Mouse (Mus musculus): ENCODE measurements around the gene Fam227a. TPM values are rescaled to one million over a fixed set of nuclear protein-coding genes. Genes with fewer than 3 reads are reported as not detected.

Gene Fam227a
- total RNA-seq, 1 experiment: 1.2 TPM

GRCm38 (mm10) chr15:79657837-79658530, 772 bp downstream of the Fam227a start:
- DNase-seq (ENCODE audit: low read depth, low spot score): peak; percentile 95
- in situ Hi-C loops (cut with MboI; ENCODE audit: low sequenced_read_pairs in 2 of 2, unreplicated experiment in 2 of 2): no loop called here
- H3K27ac ChIP-seq (ENCODE audit: insufficient read depth, low read depth, low read length, poor library complexity, severe bottlenecking): peak overlapping the region; percentile 2; the same call in 1 of the 2 replicates
- peaks cover 6% of the 10 kb centered on the region; the same call in 1 of the 2 replicates for H3K36me3 ChIP-seq (ENCODE audit: control insufficient read depth, insufficient read depth, low read length, poor library complexity, severe bottlenecking)
- no peaks in the 10 kb centered on the region for H3K4me1 ChIP-seq (ENCODE audit: control insufficient read depth in 2 of 2, insufficient read depth in 2 of 2, low read length in 2 of 2, poor library complexity in 1 of 2)
- peak overlapping the region; percentile 66 to 90 for H3K4me3 ChIP-seq (ENCODE audit: insufficient read depth in 1 of 2, low read depth in 1 of 2, low read length in 2 of 2, poor library complexity in 1 of 2, severe bottlenecking in 1 of 2)
- H3K9ac ChIP-seq (ENCODE audit: insufficient read depth, low read depth, low read length, poor library complexity, severe bottlenecking): peak overlapping the region; percentile 89
- TF ChIP-seq ZC3H11A (IDR thresholded peaks at IDR 0.05; ENCODE audit: borderline replicate concordance, low read depth, low read length) (no peak), MAFK (IDR thresholded peaks at IDR 0.05; ENCODE audit: insufficient read depth, low read depth, low read length) (no peak), CHD2 (IDR thresholded peaks at IDR 0.05; ENCODE audit: low read depth, low read length) (no peak), HCFC1 (IDR thresholded peaks at IDR 0.05; ENCODE audit: borderline replicate concordance, insufficient read depth, low read length) (no peak), ZNF384 (IDR thresholded peaks at IDR 0.05; ENCODE audit: low read depth, low read length) (no peak)
- no peaks in the 10 kb centered on the region for H3K9me3 ChIP-seq (ENCODE audit: control insufficient read depth, insufficient read depth, low read depth, low read length)

DNA sequence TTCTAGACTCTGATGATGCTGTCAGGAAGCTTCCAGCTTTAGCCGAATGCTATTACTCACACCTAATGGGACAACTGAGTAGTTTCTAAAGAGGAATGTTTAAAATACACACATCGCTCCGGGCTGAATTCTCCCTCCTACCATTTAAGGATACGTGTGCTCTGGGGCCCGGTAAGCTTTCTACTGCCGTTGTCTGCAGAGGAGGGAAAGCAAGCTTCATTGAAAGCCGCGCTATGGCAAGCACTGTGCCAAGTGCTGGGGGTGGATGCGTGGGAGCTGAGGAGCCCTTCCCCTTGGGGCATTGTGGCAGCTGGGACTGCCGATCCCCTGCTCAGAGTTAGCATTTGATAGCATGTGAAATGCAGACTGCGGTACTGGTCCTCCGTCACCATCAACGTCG, 2.3 kb downstream of the Fam227a start:
- Histone ChIP-seq H3K27ac (ENCODE audit: insufficient read depth, low read depth, low read length, poor library complexity, severe bottlenecking) (no peak overlapping the region), H3K9me3 (ENCODE audit: control insufficient read depth, insufficient read depth, low read depth, low read length) (no peaks in the 10 kb centered on the region), H3K4me3 (ENCODE audit: insufficient read depth in 1 of 2, low read depth in 1 of 2, low read length in 2 of 2, poor library complexity in 1 of 2, severe bottlenecking in 1 of 2) (no peak overlapping the region), H3K4me1 (ENCODE audit: control insufficient read depth in 2 of 2, insufficient read depth in 2 of 2, low read length in 2 of 2, poor library complexity in 1 of 2) (no peaks in the 10 kb centered on the region), H3K36me3 (ENCODE audit: control insufficient read depth, insufficient read depth, low read length, poor library complexity, severe bottlenecking) (no peaks in the 10 kb centered on the region), H3K9ac (ENCODE audit: insufficient read depth, low read depth, low read length, poor library complexity, severe bottlenecking) (no peak overlapping the region)
- in situ Hi-C loops (cut with MboI; ENCODE audit: low sequenced_read_pairs in 2 of 2, unreplicated experiment in 2 of 2): no loop called here
- TF ChIP-seq CHD2 (IDR thresholded peaks at IDR 0.05; ENCODE audit: low read depth, low read length) (no peak), ZNF384 (IDR thresholded peaks at IDR 0.05; ENCODE audit: low read depth, low read length) (no peak), HCFC1 (IDR thresholded peaks at IDR 0.05; ENCODE audit: borderline replicate concordance, insufficient read depth, low read length) (no peak), ZC3H11A (IDR thresholded peaks at IDR 0.05; ENCODE audit: borderline replicate concordance, low read depth, low read length) (no peak), MAFK (IDR thresholded peaks at IDR 0.05; ENCODE audit: insufficient read depth, low read depth, low read length) (no peak)
- no peak for DNase-seq (ENCODE audit: low read depth, low spot score)

- H3K4me1 ChIP-seq (ENCODE audit: control insufficient read depth in 2 of 2, insufficient read depth in 2 of 2, low read length in 2 of 2, poor library complexity in 1 of 2): peaks cover 0 to 2% of the 10 kb centered on the region in 2 experiments; a peak in 1 of 4 replicates
- in situ Hi-C loops (cut with MboI; ENCODE audit: low sequenced_read_pairs in 2 of 2, unreplicated experiment in 2 of 2): no loop called here
- DNase-seq (ENCODE audit: low read depth, low spot score): no peak
These were observed 7.3 kb downstream of the Fam227a start for GRCm38 (mm10) chr15:79651481-79651880.

DNA sequence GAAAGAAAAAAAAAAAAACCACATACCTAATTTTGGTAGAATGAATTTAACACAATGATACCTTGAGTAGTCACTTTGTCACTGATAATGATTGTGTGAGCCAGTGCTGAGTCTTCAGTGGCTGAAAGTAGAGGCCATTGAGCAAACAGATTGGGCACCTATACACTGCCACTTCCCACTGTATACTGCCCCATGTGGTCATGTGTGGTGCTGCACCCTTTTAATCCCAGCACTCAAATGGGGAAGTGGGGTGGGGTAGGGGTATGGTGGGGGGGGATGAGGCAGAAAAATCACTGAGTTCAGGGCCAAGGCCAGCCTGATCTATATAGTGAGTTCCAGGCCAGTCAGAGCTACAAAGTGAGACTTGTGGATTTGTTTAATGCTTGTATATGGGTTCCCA, 8.2 kb downstream of the Fam227a start:
- H3K4me1 ChIP-seq (ENCODE audit: control insufficient read depth in 2 of 2, insufficient read depth in 2 of 2, low read length in 2 of 2, poor library complexity in 1 of 2): peaks cover 0 to 2% of the 10 kb centered on the region in 2 experiments; a peak in 1 of 4 replicates
- no peak overlapping the region for H3K4me3 ChIP-seq (ENCODE audit: insufficient read depth in 1 of 2, low read depth in 1 of 2, low read length in 2 of 2, poor library complexity in 1 of 2, severe bottlenecking in 1 of 2)
- H3K36me3 ChIP-seq (ENCODE audit: control insufficient read depth, insufficient read depth, low read length, poor library complexity, severe bottlenecking): no peaks in the 10 kb centered on the region
- in situ Hi-C loops (cut with MboI; ENCODE audit: low sequenced_read_pairs in 2 of 2, unreplicated experiment in 2 of 2): no loop called here
- no peak for TF ChIP-seq HCFC1 (IDR thresholded peaks at IDR 0.05; ENCODE audit: borderline replicate concordance, insufficient read depth, low read length)
- TF ChIP-seq ZC3H11A (IDR thresholded peaks at IDR 0.05; ENCODE audit: borderline replicate concordance, low read depth, low read length): no peak
- no peak for TF ChIP-seq MAFK (IDR thresholded peaks at IDR 0.05; ENCODE audit: insufficient read depth, low read depth, low read length)
- TF ChIP-seq ZNF384 (IDR thresholded peaks at IDR 0.05; ENCODE audit: low read depth, low read length): no peak
- no peak for TF ChIP-seq CHD2 (IDR thresholded peaks at IDR 0.05; ENCODE audit: low read depth, low read length)
- H3K27ac ChIP-seq (ENCODE audit: insufficient read depth, low read depth, low read length, poor library complexity, severe bottlenecking): no peak overlapping the region
- peak; percentile 69 for DNase-seq (ENCODE audit: low read depth, low spot score)
- H3K9ac ChIP-seq (ENCODE audit: insufficient read depth, low read depth, low read length, poor library complexity, severe bottlenecking): no peak overlapping the region
- H3K9me3 ChIP-seq (ENCODE audit: control insufficient read depth, insufficient read depth, low read depth, low read length): no peaks in the 10 kb centered on the region

More at GRCm38 (mm10) chr15:79651481-79651880, 7.3 kb downstream of the Fam227a start:
- H3K9me3 ChIP-seq (ENCODE audit: control insufficient read depth, insufficient read depth, low read depth, low read length): no peaks in the 10 kb centered on the region
- TF ChIP-seq ZNF384 (IDR thresholded peaks at IDR 0.05; ENCODE audit: low read depth, low read length) (no peak), HCFC1 (IDR thresholded peaks at IDR 0.05; ENCODE audit: borderline replicate concordance, insufficient read depth, low read length) (no peak), CHD2 (IDR thresholded peaks at IDR 0.05; ENCODE audit: low read depth, low read length) (no peak), MAFK (IDR thresholded peaks at IDR 0.05; ENCODE audit: insufficient read depth, low read depth, low read length) (no peak), ZC3H11A (IDR thresholded peaks at IDR 0.05; ENCODE audit: borderline replicate concordance, low read depth, low read length) (no peak)
- no peak overlapping the region for H3K9ac ChIP-seq (ENCODE audit: insufficient read depth, low read depth, low read length, poor library complexity, severe bottlenecking)
- no peak overlapping the region for H3K27ac ChIP-seq (ENCODE audit: insufficient read depth, low read depth, low read length, poor library complexity, severe bottlenecking)
- no peaks in the 10 kb centered on the region for H3K36me3 ChIP-seq (ENCODE audit: control insufficient read depth, insufficient read depth, low read length, poor library complexity, severe bottlenecking)
- H3K4me3 ChIP-seq (ENCODE audit: insufficient read depth in 1 of 2, low read depth in 1 of 2, low read length in 2 of 2, poor library complexity in 1 of 2, severe bottlenecking in 1 of 2): no peak overlapping the region

Data from ES-E14 (cell line).